Mouse (Mus musculus) spleen, postnatal 14 days (tissue): ENCODE data around the gene Slc22a13.
A peak's percentile ranks its signal among the peaks of the same experiment; 100 is the strongest.

Experiments used
- DNase-seq, 2 experiments: peaks; one replicate each; pipeline ENCODE4 v3.0.0; 2021 to 2022; ENCODE audit warnings: low spot score in 2 of 2

The Slc22a13 gene

DNA sequence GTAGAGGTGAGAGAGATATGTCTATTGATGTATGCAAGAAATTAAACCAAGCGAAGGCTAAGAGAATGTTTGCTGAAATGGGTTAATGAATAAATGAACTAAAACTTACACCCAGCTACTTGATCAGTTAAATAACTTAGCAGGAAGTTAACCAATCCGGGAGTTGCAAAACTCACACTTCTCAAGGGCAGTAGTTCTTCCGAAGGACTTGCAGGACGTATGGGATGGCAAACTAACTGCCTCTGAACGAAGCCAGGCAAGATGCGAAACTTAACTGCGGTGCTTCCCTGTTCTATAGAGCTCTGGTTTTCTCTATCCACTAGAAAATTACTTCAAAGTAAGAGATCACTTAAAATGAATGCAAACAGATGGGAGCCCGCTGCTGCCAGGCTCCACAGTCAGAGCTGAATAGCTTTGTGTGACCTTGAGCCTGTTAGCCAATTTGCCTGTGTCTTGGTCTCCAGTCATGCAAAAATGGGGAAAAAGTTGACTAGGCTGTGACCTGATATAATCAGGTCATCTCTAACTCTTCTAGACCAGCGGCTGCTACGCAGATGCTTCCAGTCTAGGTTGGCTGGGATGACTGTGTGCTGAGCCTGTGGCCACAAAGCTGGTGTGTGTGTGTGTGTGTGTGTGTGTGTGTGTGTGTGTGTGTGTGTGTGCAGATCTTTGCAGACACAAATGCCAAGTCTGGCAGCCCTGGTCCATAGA, 9.6 kb downstream of the Slc22a13 start:
- DNase-seq = no peak

DNA sequence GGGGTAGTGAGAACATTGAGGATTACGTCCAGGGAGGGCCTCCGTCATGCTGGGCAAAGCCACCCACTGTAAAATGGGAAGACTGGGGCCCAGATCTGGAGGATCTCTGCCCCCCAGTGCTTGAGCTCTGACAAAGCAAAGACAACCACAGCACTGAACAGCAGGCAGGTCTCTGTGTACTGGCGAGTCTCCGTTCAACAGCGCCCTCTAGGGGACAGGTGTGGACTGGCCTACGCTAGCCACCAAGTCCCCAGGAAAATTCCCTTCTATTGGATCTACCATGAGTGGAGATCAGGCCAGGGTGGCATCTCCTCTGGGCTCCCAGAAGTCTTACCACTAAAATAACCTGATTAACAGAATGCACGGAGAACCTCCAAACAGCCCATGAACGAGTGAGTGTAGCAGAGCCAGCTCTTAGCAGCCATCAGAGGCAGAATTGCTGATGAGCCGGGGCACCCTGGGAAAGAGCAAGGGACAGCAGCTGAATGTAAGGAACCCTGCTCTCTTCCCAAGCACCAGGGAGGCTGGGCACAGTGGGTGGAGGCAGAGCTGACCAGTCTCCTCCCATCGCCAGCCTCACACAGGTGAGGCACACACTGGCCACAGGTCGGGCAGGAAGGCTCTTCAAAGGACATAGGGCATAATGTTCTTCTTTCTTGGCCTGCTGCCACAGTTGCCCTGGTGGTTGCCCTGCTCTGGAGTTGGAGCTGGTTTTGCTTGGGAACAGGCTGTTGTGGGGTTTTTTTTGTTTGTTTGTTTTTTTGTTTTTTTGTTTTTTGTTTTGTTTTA, 16.5 kb downstream of the Slc22a13 start:
- DNase-seq = peak in 1 of 2 experiments; percentile 4

DNA sequence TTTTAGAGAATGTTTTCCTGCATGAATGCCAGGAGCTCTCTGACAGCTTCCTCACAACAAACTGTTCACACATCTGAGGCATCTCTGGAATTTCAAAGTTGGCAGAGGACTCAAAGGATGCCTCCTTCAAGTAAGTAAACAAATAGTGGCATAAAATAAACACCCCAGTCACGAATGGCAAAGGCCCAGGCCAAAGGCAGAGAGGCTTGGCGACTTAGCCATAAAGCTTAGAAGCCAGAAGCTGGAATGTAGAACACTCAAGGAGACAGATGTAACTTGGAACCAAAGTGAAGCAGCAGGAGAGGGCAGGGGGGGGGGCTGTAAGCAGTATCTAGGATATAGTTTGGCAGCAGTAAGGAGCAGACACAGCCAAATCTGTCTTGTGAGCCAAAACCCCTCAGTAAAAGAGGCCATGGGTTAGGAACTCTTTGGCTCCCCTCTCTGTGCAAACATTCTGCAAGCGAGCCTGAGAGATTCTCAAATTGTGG, 27.6 kb downstream of the Slc22a13 start:
- no peak for DNase-seq

DNA sequence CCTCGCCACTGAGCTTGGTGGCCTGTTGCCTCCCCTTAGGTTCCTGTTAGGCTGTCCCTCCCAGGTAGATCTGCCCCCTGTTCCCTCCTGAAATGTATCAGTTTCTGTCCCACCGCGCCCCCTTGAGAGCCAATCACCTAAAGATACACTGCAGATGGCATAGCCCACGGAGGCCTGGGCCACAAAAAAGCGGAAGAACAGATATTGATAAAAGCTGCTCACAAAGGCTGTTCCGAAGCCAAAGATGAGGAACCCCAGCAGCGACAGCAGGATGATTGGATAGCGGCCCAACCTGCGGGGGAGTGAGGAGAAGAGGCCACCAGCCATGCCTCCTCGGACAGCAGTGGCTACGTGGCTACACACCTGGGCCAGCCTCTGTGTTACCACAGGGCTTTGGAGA, 29.6 kb downstream of the Slc22a13 start:
- DNase-seq = no peak

DNA sequence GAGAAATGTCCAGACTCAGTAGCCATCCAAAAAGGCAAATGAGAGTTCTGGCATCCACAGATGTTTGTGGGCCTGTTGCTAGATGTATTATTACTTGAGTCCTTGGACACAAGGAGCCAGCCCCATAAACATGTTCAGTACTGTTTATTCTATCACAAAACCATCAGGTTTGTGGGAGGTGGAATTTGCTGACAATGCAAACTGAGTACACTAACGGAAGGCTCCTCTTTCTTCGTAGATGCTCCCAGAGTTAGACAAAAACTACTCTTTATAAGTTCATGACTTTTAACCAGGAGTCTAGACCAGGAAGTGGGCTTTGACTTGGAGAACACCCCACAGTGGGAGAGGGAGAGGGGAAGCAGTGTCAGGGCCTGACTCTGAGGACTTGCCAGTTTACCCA, 41.3 kb downstream of the Slc22a13 start:
- no peak for DNase-seq

DNA sequence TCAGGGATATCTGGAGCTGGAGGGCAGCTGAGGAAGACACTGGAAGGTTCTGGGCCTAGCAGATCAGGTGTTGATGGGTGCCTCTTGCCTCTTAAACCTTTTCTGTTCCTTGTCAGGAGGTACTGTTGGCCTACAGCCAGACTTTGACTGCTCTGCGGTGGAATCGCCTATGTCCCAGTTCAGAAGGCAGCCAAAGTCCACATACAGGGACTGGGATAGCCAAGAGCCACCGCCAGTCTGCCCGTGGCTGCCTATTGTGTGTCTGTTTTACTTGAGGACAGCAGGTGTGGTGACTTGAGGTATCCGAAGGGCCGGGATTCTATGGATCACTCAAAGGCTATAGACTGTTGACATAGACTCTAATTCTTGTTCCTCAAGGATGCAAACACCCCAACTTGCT, 43.4 kb downstream of the Slc22a13 start:
- no peak for DNase-seq

GRCm38 (mm10) chr9:119164743-119165142, 44.2 kb downstream of the Slc22a13 start:
- no peak for DNase-seq

DNA sequence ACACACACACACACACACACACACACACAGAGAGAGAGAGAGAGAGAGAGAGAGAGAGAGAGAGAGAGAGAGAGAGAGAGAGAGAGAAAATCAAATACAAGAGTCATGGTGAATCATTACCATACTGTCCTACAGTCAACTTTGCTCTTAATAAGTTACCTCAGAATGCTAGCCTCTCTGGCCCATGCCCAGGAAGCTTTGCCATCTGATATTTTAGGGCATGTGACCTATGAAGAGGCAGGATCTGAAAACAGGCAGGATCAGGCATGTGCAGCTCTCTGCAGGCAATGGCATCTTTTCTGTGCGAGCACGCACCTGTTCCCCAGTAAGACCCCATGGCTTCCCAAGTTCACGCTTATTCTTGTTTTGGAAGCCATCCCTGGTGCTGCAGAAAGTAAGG, 48.2 kb downstream of the Slc22a13 start:
- no peak for DNase-seq

GRCm38 (mm10) chr9:119158861-119159260, 50.0 kb downstream of the Slc22a13 start, which contains the start of gene Gm47289:
Gm47289 (plus strand) TSS chr9:119159161.
- no peak for DNase-seq

DNA sequence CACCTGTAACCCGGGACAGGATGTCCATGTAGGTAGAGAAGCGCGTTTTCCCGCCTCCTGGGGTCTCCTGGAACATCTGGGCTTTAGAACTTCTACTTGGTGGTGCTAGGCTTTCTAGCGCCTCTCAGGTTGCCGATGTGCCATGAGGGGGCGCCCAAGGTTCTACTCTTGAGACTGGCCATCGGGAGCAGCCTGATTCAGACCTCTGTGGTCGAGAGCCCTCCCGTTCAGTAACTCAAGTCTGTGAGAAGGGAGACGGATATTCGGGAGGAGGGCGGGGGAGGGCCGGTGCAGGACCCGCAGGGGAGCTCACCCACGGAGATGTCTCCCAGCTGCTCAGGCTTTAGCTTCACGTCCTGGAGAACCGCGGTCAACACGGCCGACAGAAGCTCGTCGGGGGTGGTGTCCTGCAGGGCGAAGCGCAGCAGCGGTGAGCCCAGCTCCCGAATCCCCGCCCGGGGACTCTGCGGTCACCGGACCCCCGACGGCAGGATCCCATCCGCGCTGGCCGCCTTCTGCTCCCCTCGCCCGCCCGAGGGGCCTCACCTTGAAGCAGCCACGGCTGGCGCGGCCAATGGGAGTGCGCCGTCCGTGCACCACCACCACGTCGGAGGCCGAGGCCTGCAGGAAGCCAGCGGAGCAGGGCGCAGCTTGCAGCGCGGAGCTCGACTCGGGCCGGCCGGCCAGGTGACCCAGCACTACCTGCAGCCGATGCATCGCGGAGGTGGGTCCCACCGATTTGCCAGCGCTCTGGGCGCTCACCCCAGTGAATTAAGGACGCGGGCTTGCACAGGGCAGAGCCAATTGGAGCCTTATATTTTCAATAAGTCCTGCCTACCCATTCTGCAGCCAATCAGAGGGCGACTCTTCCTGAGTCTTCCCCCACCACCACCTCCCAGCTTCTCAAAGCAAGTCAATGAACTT, 52.4 kb downstream of the Slc22a13 start, which contains the start of gene Acaa1b:
Acaa1b (minus strand) TSS at position 816 of the 924 bp plus-strand sequence.
- DNase-seq = peak in 1 of 2 experiments; percentile 32

DNA sequence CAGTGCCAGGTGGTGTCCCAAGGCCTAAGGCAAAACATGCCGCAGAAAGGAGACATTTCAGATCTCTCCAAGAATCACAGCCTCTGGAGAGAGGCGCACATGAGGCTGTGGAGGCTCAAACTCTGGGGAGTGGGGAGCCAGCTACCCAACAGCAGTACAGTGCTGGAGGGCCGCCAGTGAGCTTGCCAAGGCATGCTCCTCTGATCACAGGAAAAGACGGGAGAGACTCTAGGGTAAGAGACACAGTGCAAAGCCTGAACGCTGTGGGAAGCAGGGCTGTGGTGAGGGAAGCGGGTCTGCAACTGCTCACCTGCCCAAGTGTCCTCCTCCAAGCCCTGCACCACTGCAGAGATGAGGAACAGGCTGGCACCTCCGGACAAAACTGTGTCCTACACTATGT, 53.1 kb downstream of the Slc22a13 start:
- no peak for DNase-seq

DNA sequence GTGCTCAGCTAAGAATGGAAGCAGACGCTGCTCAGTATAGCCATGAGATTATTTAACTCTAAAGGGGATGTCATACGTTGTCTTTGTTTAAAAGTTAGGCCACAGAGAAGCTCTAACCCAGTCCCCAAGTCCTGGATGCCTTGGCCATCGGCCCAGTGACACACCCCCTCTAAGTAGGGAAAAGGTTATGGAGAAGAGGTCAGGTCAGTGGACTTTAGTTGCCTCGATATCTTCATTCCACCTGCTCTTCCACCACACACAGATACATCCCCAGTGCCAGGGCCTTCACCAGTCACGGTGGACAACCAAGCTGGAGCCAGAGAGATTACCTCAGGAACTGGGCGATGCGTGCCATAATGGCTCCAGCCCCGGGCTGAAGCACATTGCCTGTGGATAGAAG, 53.5 kb downstream of the Slc22a13 start:
- no peak for DNase-seq

- no peak for DNase-seq
Observed at GRCm38 (mm10) chr9:119151751-119152150, 57.1 kb downstream of the Slc22a13 start.

GRCm38 (mm10) chr9:119149601-119150000, 59.3 kb downstream of the Slc22a13 start:
- no peak for DNase-seq

GRCm38 (mm10) chr9:119146098-119146770, 62.7 kb downstream of the Slc22a13 start:
- DNase-seq = no peak

- no peak for DNase-seq
Observed at GRCm38 (mm10) chr9:119145638-119146037, 63.3 kb downstream of the Slc22a13 start.

- DNase-seq = no peak
Observed at GRCm38 (mm10) chr9:119145137-119145536, 63.8 kb downstream of the Slc22a13 start.

DNA sequence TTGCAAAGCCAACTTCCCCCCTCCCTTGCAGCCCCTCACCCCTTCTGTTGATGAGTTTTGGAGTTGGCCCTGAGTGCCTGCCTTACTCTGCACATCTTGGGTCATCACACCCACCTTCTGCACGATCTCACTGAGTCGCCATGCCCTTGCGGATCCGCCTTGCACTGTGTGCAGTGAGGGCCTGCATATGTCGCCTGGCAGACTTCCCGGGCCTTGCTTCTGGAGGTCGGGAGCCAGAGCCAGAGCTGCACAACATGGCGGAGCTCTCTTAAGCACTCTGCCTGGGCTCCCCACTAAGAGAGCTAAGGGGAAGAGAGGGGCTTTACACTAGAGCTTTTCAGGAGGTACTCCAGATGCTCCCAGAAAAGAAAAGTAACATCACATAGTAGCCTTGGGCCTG, 64.2 kb downstream of the Slc22a13 start:
- no peak for DNase-seq

DNA sequence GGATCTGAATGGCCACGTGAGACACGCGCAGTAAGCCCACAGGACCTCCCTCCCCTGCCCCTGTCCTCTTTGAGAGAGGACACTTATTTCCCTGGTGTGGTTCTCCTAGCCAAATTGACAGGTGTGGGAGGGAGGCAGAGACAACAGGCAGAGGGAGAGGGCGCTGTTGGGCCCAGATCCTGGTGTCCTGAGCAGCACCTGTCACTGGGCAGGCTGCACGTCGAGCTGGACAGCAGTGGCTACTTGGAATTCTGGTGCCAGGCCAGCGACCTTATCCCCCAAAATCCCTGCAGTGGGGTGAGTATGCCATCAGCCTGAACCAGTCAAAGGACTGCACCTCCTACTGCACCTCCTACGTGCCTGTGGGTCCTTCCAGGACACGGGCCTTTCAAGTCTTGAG, 65.5 kb downstream of the Slc22a13 start:
- no peak for DNase-seq
